Mouse (Mus musculus): Measurements from ENCODE around the gene Mgat5. TPM values are rescaled to one million over a fixed set of nuclear protein-coding genes. Genes with fewer than 3 reads are reported as not detected.

The Mgat5 gene
- polyA plus RNA-seq, 1 experiment from 2014 or later, result 4.9 TPM

DNA sequence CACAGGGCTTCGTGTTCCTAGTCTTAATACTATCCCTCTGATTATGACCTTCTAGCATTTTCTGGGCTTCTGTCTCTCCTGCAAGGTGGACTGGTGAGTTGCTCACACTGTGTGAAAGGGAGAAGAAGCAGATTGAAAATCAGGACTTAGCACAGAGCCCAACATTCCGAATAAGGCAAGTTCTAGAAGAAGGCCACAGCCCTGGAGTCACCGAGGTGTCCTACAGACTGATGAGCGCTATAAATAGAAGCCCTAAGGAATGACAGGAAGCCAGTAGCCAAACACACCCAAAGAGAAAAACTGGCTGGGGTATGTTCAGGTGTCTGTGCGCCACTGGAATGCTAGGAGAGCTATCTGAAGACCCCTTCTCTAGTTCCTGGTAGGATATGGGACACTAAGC lies 68.5 kb downstream of the Mgat5 start:
- Histone ChIP-seq H3K9me3 (no peaks in the 10 kb centered on the region), H3K4me1 (no peaks in the 10 kb centered on the region), H3K4me3 (no peak overlapping the region), H3K27me3 (replicated peaks; ENCODE audit: low read depth, poor library complexity, severe bottlenecking) (no peaks in the 10 kb centered on the region), H3K27ac (replicated peaks) (no peak overlapping the region), H3K36me3 (replicated peaks) (peaks cover 8% of the 10 kb centered on the region)
- no peak for DNase-seq (ENCODE audit: low spot score)
- 81% methylated on average over 5 of the region's 5 CpGs for WGBS

DNA sequence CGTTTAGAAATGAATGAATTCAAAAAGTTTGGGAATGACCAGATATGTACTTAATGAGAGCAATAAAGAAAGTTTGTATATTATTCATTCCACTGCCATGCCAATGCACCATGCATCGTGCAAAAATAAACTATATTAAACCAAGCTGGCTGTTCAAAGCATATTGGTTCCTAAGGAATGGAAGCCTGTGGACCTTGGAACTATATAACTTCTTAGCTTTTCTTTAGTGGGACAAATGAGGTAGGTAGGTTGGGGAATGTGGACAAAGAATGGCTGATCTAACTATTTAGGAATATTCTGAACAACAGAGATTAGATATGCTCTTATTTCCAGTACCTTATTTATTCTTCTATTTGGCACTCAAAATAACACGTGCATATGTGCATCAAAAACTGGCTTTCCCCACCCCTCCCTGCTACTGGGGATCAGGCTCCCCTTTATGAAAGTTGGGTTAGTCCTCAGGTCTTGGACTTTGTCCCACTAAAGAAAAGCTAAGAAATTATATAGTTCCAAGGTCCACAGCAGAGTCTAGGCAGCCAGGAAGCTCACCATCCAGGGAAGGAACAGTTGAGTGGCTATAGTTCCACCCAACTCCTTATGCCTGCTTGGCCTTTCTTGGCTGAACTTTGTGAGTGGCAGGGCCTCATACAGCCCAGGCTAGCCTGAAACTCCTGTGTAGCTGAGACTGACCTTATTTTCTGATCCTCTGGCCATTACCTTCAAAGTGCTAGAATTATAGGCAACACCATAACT lies 70.9 kb downstream of the Mgat5 start:
- Histone ChIP-seq H3K27ac (replicated peaks) (no peak overlapping the region), H3K4me3 (no peak overlapping the region), H3K27me3 (replicated peaks; ENCODE audit: low read depth, poor library complexity, severe bottlenecking) (no peaks in the 10 kb centered on the region), H3K9me3 (no peaks in the 10 kb centered on the region), H3K36me3 (replicated peaks) (peaks cover 9% of the 10 kb centered on the region), H3K4me1 (no peaks in the 10 kb centered on the region)
- 92% methylated on average over 3 of the region's 3 CpGs for WGBS
- no peak for DNase-seq (ENCODE audit: low spot score)

GRCm38 (mm10) chr1:127278067-127278466 lies 73.3 kb downstream of the Mgat5 start:
- WGBS, result 93% methylated on average over 3 of the region's 3 CpGs
- H3K27me3 ChIP-seq (replicated peaks; ENCODE audit: low read depth, poor library complexity, severe bottlenecking), result no peaks in the 10 kb centered on the region
- DNase-seq (ENCODE audit: low spot score), result no peak
- no peak overlapping the region for H3K4me3 ChIP-seq
- H3K27ac ChIP-seq (replicated peaks), result no peak overlapping the region
- H3K9me3 ChIP-seq, result no peaks in the 10 kb centered on the region
- no peaks in the 10 kb centered on the region for H3K4me1 ChIP-seq
- peaks cover 13% of the 10 kb centered on the region for H3K36me3 ChIP-seq (replicated peaks)

GRCm38 (mm10) chr1:127280256-127280655 lies 75.4 kb downstream of the Mgat5 start:
- no peak for DNase-seq (ENCODE audit: low spot score)
- peaks cover 9% of the 10 kb centered on the region; the same call in 1 of the 2 replicates for H3K36me3 ChIP-seq (replicated peaks)
- H3K9me3 ChIP-seq, result no peaks in the 10 kb centered on the region
- H3K27ac ChIP-seq (replicated peaks), result no peak overlapping the region
- H3K4me1 ChIP-seq, result peaks cover 11% of the 10 kb centered on the region
- no peak overlapping the region for H3K4me3 ChIP-seq
- H3K27me3 ChIP-seq (replicated peaks; ENCODE audit: low read depth, poor library complexity, severe bottlenecking), result no peaks in the 10 kb centered on the region
- 95% methylated on average over 1 of the region's 1 CpGs for WGBS

DNA sequence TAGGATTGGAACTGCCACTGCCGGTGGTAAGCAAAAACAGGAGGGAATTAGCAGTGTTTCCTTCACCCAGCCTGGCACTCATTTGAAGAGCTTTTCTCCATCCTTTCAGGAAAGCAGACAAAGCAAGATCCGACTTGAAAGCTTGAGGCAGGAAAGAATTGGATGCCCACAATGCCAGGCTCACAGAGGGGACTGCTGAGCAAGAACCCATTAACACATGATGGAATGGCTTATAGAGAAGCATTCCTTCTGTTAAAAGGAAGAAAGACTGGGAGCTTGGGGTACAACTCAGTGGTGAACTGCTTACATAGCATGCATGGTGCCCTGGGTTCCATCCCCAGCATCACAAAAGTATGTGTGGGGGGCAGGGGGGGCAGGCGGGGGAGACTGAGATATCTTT lies 80.2 kb downstream of the Mgat5 start:
- DNase-seq (ENCODE audit: low spot score), result no peak
- H3K36me3 ChIP-seq (replicated peaks), result 0 out of 2 replicates have a peak, but pooled peaks cover 7% of the 10 kb centered on the region
- H3K4me1 ChIP-seq, result peaks cover 11% of the 10 kb centered on the region
- H3K27ac ChIP-seq (replicated peaks), result no peak overlapping the region
- H3K4me3 ChIP-seq, result no peak overlapping the region
- WGBS, result 65% methylated on average over 3 of the region's 3 CpGs
- no peaks in the 10 kb centered on the region for H3K9me3 ChIP-seq
- no peaks in the 10 kb centered on the region for H3K27me3 ChIP-seq (replicated peaks; ENCODE audit: low read depth, poor library complexity, severe bottlenecking)

- no peaks in the 10 kb centered on the region for H3K9me3 ChIP-seq
- DNase-seq (ENCODE audit: low spot score), result no peak
- H3K4me1 ChIP-seq, result peaks cover 11% of the 10 kb centered on the region
- 0 out of 2 replicates have a peak, but pooled peaks cover 3% of the 10 kb centered on the region for H3K36me3 ChIP-seq (replicated peaks)
- WGBS, result 94% methylated on average over 6 of the region's 6 CpGs
- no peak overlapping the region for H3K4me3 ChIP-seq
- no peaks in the 10 kb centered on the region for H3K27me3 ChIP-seq (replicated peaks; ENCODE audit: low read depth, poor library complexity, severe bottlenecking)
- no peak overlapping the region for H3K27ac ChIP-seq (replicated peaks)
Observed at GRCm38 (mm10) chr1:127287505-127287904, 82.7 kb downstream of the Mgat5 start.

DNA sequence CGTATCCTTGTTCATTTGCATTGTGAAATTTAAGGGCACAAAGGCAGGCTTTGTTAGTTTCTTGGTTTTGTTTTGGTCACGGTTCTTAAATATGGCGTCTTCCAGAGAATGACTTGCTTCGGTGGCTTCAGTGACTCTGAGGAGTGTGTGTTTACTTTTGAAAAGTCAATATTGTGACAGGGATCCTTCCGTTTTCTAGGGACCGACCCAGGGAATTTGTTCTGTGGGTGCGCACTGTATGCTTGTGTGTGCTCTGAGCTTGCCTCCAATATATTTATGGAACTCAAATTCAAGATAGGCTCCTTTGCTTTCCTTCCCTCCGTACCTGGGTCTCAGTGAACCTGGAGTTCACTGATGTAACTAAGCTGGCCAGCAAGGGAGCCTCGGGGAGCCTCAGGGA lies 86.1 kb downstream of the Mgat5 start:
- no peak for DNase-seq (ENCODE audit: low spot score)
- Histone ChIP-seq H3K27me3 (replicated peaks; ENCODE audit: low read depth, poor library complexity, severe bottlenecking) (no peaks in the 10 kb centered on the region), H3K4me3 (no peak overlapping the region), H3K9me3 (no peaks in the 10 kb centered on the region), H3K36me3 (replicated peaks) (0 out of 2 replicates have a peak, but pooled peaks cover 3% of the 10 kb centered on the region), H3K4me1 (no peaks in the 10 kb centered on the region), H3K27ac (replicated peaks) (no peak overlapping the region)
- WGBS, result 64% methylated on average over 9 of the region's 9 CpGs

- Histone ChIP-seq H3K9me3 (no peaks in the 10 kb centered on the region), H3K27me3 (replicated peaks; ENCODE audit: low read depth, poor library complexity, severe bottlenecking) (no peaks in the 10 kb centered on the region), H3K36me3 (replicated peaks) (0 out of 2 replicates have a peak, but pooled peaks cover 3% of the 10 kb centered on the region), H3K4me1 (no peaks in the 10 kb centered on the region), H3K27ac (replicated peaks) (no peak overlapping the region), H3K4me3 (no peak overlapping the region)
- no peak for DNase-seq (ENCODE audit: low spot score)
Observed at GRCm38 (mm10) chr1:127291721-127292120, 86.9 kb downstream of the Mgat5 start.

- H3K27me3 ChIP-seq (replicated peaks; ENCODE audit: low read depth, poor library complexity, severe bottlenecking), result no peaks in the 10 kb centered on the region
- H3K9me3 ChIP-seq, result no peaks in the 10 kb centered on the region
- WGBS, result 83% methylated on average over 5 of the region's 5 CpGs
- no peaks in the 10 kb centered on the region for H3K4me1 ChIP-seq
- DNase-seq (ENCODE audit: low spot score), result no peak
- no peak overlapping the region for H3K27ac ChIP-seq (replicated peaks)
- no peaks in the 10 kb centered on the region for H3K36me3 ChIP-seq (replicated peaks)
- H3K4me3 ChIP-seq, result no peak overlapping the region
Observed at GRCm38 (mm10) chr1:127293286-127293685, 88.5 kb downstream of the Mgat5 start.

DNA sequence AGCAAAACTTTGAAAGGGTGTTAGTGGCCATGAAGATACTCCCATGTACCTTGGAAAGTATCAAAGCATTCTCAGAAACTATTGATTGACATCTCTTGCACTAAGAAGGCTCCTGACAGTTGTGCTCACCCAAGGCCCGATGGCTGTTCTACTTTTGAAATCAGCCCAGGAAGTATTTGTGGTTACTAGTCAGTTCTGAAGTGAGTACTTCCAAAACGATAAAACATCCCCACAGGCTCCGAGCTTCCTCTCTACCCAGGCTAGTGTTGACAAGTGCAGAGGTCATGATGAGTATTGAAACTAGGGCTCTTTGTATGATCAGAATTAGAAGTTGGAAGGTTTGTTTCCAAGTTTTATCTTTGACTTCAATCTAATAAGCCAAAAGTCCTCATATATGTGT lies 92.0 kb downstream of the Mgat5 start:
- whole genome bisulfite sequencing, result 90% methylated on average over 3 of the region's 3 CpGs
- Histone ChIP-seq H3K27ac (replicated peaks) (no peak overlapping the region), H3K27me3 (replicated peaks; ENCODE audit: low read depth, poor library complexity, severe bottlenecking) (no peaks in the 10 kb centered on the region), H3K9me3 (no peaks in the 10 kb centered on the region), H3K36me3 (replicated peaks) (no peaks in the 10 kb centered on the region), H3K4me1 (no peaks in the 10 kb centered on the region), H3K4me3 (no peak overlapping the region)
- DNase-seq (ENCODE audit: low spot score), result no peak

GRCm38 (mm10) chr1:127299774-127300173 lies 95.0 kb downstream of the Mgat5 start:
- no peak overlapping the region for H3K4me3 ChIP-seq
- WGBS, result 98% methylated on average over 1 of the region's 1 CpGs
- DNase-seq (ENCODE audit: low spot score), result no peak
- H3K27ac ChIP-seq (replicated peaks), result no peak overlapping the region
- no peaks in the 10 kb centered on the region for H3K36me3 ChIP-seq (replicated peaks)
- H3K9me3 ChIP-seq, result no peaks in the 10 kb centered on the region
- H3K4me1 ChIP-seq, result no peaks in the 10 kb centered on the region
- H3K27me3 ChIP-seq (replicated peaks; ENCODE audit: low read depth, poor library complexity, severe bottlenecking), result no peaks in the 10 kb centered on the region

GRCm38 (mm10) chr1:127301038-127301437 lies 96.2 kb downstream of the Mgat5 start:
- DNase-seq (ENCODE audit: low spot score), result no peak
- H3K36me3 ChIP-seq (replicated peaks), result no peaks in the 10 kb centered on the region
- H3K4me3 ChIP-seq, result no peak overlapping the region
- no peaks in the 10 kb centered on the region for H3K27me3 ChIP-seq (replicated peaks; ENCODE audit: low read depth, poor library complexity, severe bottlenecking)
- WGBS, result 90% methylated on average over 6 of the region's 6 CpGs
- no peak overlapping the region for H3K27ac ChIP-seq (replicated peaks)
- H3K4me1 ChIP-seq, result no peaks in the 10 kb centered on the region
- no peaks in the 10 kb centered on the region for H3K9me3 ChIP-seq

DNA sequence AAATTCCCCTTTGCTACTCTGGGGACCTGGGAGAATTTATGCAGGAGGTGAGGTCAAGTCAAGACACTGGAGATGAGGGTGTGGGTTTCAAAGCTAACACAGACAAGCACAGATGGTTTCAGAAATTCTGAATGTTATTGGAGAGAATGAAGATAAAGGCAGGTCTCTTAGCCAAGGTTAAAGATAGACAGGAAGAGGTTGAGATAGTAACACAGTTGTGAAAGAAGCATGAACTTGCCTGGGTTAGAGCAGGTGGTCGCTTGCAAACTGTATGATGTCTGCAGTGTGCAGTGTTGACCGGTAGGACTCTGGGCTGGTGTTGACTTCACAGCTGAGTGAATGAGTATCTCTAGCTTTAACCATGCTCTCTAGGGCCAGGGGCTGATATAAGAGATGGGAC lies 97.8 kb downstream of the Mgat5 start:
- Histone ChIP-seq H3K4me1 (no peaks in the 10 kb centered on the region), H3K4me3 (no peak overlapping the region), H3K36me3 (replicated peaks) (peaks cover 10% of the 10 kb centered on the region; the same call in 1 of the 2 replicates), H3K27me3 (replicated peaks; ENCODE audit: low read depth, poor library complexity, severe bottlenecking) (no peaks in the 10 kb centered on the region), H3K27ac (replicated peaks) (no peak overlapping the region), H3K9me3 (no peaks in the 10 kb centered on the region)
- DNase-seq (ENCODE audit: low spot score), result no peak
- 94% methylated on average over 2 of the region's 2 CpGs for WGBS
